Mouse (Mus musculus): ENCODE data around the gene Srsf3. TPM values are rescaled to one million over a fixed set of nuclear protein-coding genes. Genes with fewer than 3 reads are reported as not detected.

Gene Srsf3
- total and polyA plus RNA-seq, 2 experiments from 2014 or later = 151 to 238 TPM

- ATAC-seq (ENCODE audit: insufficient read depth, low read depth) = no peak
- H3K4me2 ChIP-seq (ENCODE audit: low read depth, low read length) = no peak overlapping the region
- 79% methylated on average over 6 of the region's 6 CpGs for WGBS
- no peaks in the 10 kb centered on the region for H3K9me3 ChIP-seq (replicated peaks; ENCODE audit: control insufficient read depth, low read length)
- no peaks in the 10 kb centered on the region for H3K27me3 ChIP-seq (ENCODE audit: control insufficient read depth, insufficient read depth, low read length)
- TF ChIP-seq EP300 (IDR thresholded peaks at IDR 0.05; ENCODE audit: low read depth) = no peak
- TF ChIP-seq CTCF (IDR thresholded peaks at IDR 0.05; ENCODE audit: low read depth) = no peak
- no peak overlapping the region for H3K9ac ChIP-seq (replicated peaks; ENCODE audit: low read depth, low read length)
- H3K4me3 ChIP-seq (ENCODE audit: low read depth, low read length) = no peak overlapping the region
- DNase-seq (ENCODE audit: low spot score) = no peak
- H3K36me3 ChIP-seq (replicated peaks; ENCODE audit: control insufficient read depth, insufficient read depth, low read length) = peaks cover 50% of the 10 kb centered on the region
- no peaks in the 10 kb centered on the region for H3K4me1 ChIP-seq (ENCODE audit: control insufficient read depth, insufficient read depth)
- no peak overlapping the region for H3K27ac ChIP-seq (ENCODE audit: low read depth)
These were observed 32.0 kb upstream of the Srsf3 start for GRCm38 (mm10) chr17:29000465-29000864.

- WGBS = 51% methylated on average over 1 of the region's 1 CpGs
- DNase-seq (ENCODE audit: low spot score) = no peak
- Histone ChIP-seq H3K27me3 (ENCODE audit: control insufficient read depth, insufficient read depth, low read length) (no peaks in the 10 kb centered on the region), H3K4me1 (ENCODE audit: control insufficient read depth, insufficient read depth) (0 out of 2 replicates have a peak, but pooled peaks cover 3% of the 10 kb centered on the region), H3K27ac (ENCODE audit: low read depth) (no peak overlapping the region), H3K9me3 (replicated peaks; ENCODE audit: control insufficient read depth, low read length) (no peaks in the 10 kb centered on the region), H3K4me3 (ENCODE audit: low read depth, low read length) (no peak overlapping the region), H3K9ac (replicated peaks; ENCODE audit: low read depth, low read length) (no peak overlapping the region), H3K4me2 (ENCODE audit: low read depth, low read length) (no peak overlapping the region), H3K36me3 (replicated peaks; ENCODE audit: control insufficient read depth, insufficient read depth, low read length) (peaks cover 22% of the 10 kb centered on the region)
- TF ChIP-seq CTCF (IDR thresholded peaks at IDR 0.05; ENCODE audit: low read depth) = no peak
- no peak for TF ChIP-seq EP300 (IDR thresholded peaks at IDR 0.05; ENCODE audit: low read depth)
- no peak for ATAC-seq (ENCODE audit: insufficient read depth, low read depth)
These were observed 28.7 kb upstream of the Srsf3 start for GRCm38 (mm10) chr17:29003740-29004139.

- Histone ChIP-seq H3K36me3 (replicated peaks; ENCODE audit: control insufficient read depth, insufficient read depth, low read length) (peaks cover 10% of the 10 kb centered on the region), H3K27ac (ENCODE audit: low read depth) (no peak overlapping the region), H3K9me3 (replicated peaks; ENCODE audit: control insufficient read depth, low read length) (no peaks in the 10 kb centered on the region), H3K9ac (replicated peaks; ENCODE audit: low read depth, low read length) (no peak overlapping the region), H3K4me3 (ENCODE audit: low read depth, low read length) (no peak overlapping the region), H3K27me3 (ENCODE audit: control insufficient read depth, insufficient read depth, low read length) (no peaks in the 10 kb centered on the region), H3K4me1 (ENCODE audit: control insufficient read depth, insufficient read depth) (0 out of 2 replicates have a peak, but pooled peaks cover 3% of the 10 kb centered on the region), H3K4me2 (ENCODE audit: low read depth, low read length) (no peak overlapping the region)
- 93% methylated on average over 3 of the region's 3 CpGs for WGBS
- no peak for TF ChIP-seq EP300 (IDR thresholded peaks at IDR 0.05; ENCODE audit: low read depth)
- DNase-seq (ENCODE audit: low spot score) (no peak), ATAC-seq (ENCODE audit: insufficient read depth, low read depth) (no peak)
These were observed 27.4 kb upstream of the Srsf3 start for GRCm38 (mm10) chr17:29005002-29005401.

- WGBS = 3% methylated on average over 7 of the region's 7 CpGs
- peak overlapping the region; percentile 82 for H3K9ac ChIP-seq (replicated peaks; ENCODE audit: low read depth, low read length)
- peak overlapping the region; percentile 81 for H3K4me2 ChIP-seq (ENCODE audit: low read depth, low read length)
- H3K4me3 ChIP-seq (ENCODE audit: low read depth, low read length) = peak overlapping the region; percentile 65
- TF ChIP-seq CTCF (IDR thresholded peaks at IDR 0.05; ENCODE audit: low read depth) = no peak
- no peak for TF ChIP-seq EP300 (IDR thresholded peaks at IDR 0.05; ENCODE audit: low read depth)
- no peaks in the 10 kb centered on the region for H3K27me3 ChIP-seq (ENCODE audit: control insufficient read depth, insufficient read depth, low read length)
- no peaks in the 10 kb centered on the region for H3K36me3 ChIP-seq (replicated peaks; ENCODE audit: control insufficient read depth, insufficient read depth, low read length)
- peak overlapping the region; percentile 89 for H3K27ac ChIP-seq (ENCODE audit: low read depth)
- ATAC-seq (ENCODE audit: insufficient read depth, low read depth) (no peak), DNase-seq (ENCODE audit: low spot score) (no peak)
- 0 out of 2 replicates have a peak, but pooled peaks cover 3% of the 10 kb centered on the region for H3K4me1 ChIP-seq (ENCODE audit: control insufficient read depth, insufficient read depth)
- no peaks in the 10 kb centered on the region for H3K9me3 ChIP-seq (replicated peaks; ENCODE audit: control insufficient read depth, low read length)
These were observed 25.6 kb upstream of the Srsf3 start for GRCm38 (mm10) chr17:29006812-29007211.

- peak overlapping the region; percentile 89 for H3K27ac ChIP-seq (ENCODE audit: low read depth)
- no peak for DNase-seq (ENCODE audit: low spot score)
- 0 out of 2 replicates have a peak, but pooled peaks cover 3% of the 10 kb centered on the region for H3K4me1 ChIP-seq (ENCODE audit: control insufficient read depth, insufficient read depth)
- H3K4me2 ChIP-seq (ENCODE audit: low read depth, low read length) = peak overlapping the region; percentile 81
- peak overlapping the region; percentile 65 for H3K4me3 ChIP-seq (ENCODE audit: low read depth, low read length)
- H3K36me3 ChIP-seq (replicated peaks; ENCODE audit: control insufficient read depth, insufficient read depth, low read length) = no peaks in the 10 kb centered on the region
- H3K9me3 ChIP-seq (replicated peaks; ENCODE audit: control insufficient read depth, low read length) = no peaks in the 10 kb centered on the region
- WGBS = 0% methylated on average over 19 of the region's 19 CpGs
- peak overlapping the region; percentile 82 for H3K9ac ChIP-seq (replicated peaks; ENCODE audit: low read depth, low read length)
- ATAC-seq (ENCODE audit: insufficient read depth, low read depth) = no peak
- no peaks in the 10 kb centered on the region for H3K27me3 ChIP-seq (ENCODE audit: control insufficient read depth, insufficient read depth, low read length)
- TF ChIP-seq CTCF (IDR thresholded peaks at IDR 0.05; ENCODE audit: low read depth) = no peak
- TF ChIP-seq EP300 (IDR thresholded peaks at IDR 0.05; ENCODE audit: low read depth) = no peak
These were observed 25.2 kb upstream of the Srsf3 start for GRCm38 (mm10) chr17:29007243-29007640.
